Mouse (Mus musculus) monocyte, adult 5-6 weeks (primary cell): Measurements from ENCODE around the gene A030005K14Rik. TPM values are rescaled to one million over a fixed set of nuclear protein-coding genes. Genes with fewer than 3 reads are reported as not detected.

Experiments
- ATAC-seq: fragments of 153-309, 156-312 bp; replicated peaks from 2 replicates; pipeline ENCODE4 v1.8.0; 2017; ENCODE audit warnings: mild to moderate bottlenecking; ENCODE audit not compliant: low TSS enrichment, insufficient number of reproducible peaks, severe bottlenecking, poor library complexity, low FRiP score
- total RNA-seq: library from RNA; stranded (forward); fragments of 200-1000, 200-491, 200-594 nt; gene quantifications from 3 replicates; pipeline ENCODE4 v1.2.3, GENCODE M21; 2017

A030005K14Rik gene
- total RNA-seq, 1 experiment from 2014 or later: not detected

DNA sequence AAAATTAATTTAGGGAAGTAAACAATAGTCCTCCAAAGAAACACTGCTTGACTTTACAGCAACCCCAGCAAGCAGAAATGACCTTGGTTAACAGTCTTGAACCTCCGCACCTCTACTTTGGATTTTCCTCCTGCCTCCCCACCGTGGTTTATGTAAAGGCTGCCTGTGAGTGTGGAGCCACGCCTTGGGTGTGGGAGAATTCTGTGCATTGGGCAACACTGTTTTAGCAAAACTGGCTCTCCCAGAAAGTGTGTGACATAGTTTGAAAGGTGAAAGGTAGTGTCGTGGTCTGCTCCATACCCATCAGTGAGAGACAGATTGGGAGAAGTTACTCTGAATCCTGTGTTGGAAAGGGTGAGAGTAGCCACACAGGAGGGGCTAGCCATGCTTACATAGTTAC lies 20.1 kb downstream of the A030005K14Rik start:
- ATAC-seq: no peak

DNA sequence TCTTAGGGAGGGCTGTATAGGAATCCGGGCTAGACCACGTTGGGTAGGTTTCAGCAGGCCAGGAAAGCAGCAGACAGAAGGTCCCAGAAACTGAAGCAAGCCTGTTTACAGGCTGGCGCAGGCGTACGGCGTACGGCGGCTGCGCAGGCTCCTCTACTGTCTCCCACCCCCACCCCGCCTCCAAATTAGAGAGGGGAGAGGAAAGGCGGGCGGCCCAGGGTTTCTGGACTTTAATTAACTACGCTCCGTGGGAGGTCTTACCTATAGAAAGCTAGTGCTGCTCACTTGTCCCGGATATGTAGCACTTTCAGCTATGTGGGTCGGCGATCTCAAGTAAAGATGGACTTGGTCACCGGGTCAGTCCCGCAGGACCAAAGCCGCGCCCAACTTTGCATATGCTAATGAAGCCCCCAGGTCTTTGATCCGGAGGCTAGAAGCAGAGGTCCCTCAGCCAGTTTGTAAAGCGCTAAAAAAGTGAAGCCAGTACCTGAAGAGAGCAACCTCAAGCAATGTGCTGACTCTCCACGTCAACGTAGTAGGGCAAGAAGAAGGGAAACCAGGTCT lies 21.0 kb downstream of the A030005K14Rik start, which contains the start of gene Slc19a3:
Gene Slc19a3 (minus strand): TSS at position 340 of the 564 bp plus-strand sequence.
- ATAC-seq: no peak

DNA sequence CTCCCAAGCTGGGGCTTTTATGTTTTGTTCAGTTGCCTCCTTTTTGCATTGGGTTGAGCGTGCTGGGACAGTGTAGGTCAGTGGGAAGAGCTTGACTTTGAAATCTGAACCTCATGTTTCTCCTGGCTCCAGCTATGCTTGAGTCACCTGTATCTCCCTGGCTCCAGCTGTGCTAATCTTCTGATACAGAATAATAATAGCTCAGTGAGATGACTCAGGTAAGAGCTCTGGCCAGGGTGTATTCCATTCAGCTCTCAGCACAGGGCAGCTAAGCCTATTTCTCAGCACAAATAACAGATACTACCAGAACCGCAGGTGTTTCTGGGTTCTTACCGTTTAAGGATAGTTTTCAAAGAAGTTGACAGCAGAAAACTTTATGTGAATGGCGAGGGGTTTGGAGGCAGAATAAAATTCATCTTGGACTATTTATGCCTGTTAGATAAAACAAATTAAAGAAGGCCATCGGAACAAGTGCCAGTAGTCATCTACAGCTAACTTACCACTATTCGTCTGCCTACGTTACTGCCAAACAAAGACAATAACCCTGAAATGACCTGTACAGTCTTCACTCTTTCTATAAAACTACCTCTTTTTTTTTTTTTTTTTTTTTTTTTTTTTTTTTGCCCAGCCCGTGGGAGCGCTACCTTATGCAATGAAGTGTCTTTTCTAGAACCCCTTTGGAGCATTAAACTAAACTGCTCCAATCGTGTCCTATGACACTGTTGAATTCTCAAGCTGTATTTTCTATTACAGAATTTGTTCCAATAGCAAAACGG lies 22.1 kb downstream of the A030005K14Rik start:
- no peak for ATAC-seq

DNA sequence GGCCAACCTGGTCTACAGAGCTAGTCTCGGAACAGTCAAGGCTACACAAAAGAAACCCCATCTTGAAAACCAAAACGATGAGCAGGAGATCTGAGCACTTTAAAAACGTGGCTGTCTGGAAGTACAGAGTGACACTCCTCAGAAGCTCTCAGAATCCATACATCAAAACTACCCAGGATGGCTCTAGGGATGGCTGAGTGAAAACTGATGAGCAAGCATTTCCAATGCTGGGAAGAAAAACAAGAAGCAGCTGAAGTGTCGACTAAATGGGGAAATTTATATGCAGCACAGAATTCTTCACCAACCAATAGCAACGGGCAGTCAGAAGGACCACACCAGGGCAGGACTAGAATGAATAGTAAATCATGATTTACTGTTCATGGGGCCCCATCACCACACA lies 24.7 kb downstream of the A030005K14Rik start:
- no peak for ATAC-seq

DNA sequence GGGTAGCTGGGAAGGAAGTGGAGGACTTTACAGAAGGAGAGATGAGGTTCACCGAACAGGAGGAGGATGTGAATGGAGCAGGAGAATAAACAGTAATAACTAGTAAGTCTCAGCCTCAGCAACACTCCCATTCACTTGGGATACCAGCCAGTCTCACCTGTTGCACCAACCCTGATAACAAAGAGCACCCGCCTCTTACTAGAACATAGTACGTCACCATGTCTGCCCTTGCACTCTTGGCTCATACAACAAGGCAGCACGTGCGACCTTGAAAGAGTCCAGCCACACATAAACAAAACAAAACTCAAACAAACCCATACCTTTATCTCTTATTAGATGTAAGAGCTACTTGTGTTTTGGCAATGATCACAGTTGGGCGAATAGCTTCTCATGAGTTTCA lies 26.7 kb downstream of the A030005K14Rik start:
- no peak for ATAC-seq

DNA sequence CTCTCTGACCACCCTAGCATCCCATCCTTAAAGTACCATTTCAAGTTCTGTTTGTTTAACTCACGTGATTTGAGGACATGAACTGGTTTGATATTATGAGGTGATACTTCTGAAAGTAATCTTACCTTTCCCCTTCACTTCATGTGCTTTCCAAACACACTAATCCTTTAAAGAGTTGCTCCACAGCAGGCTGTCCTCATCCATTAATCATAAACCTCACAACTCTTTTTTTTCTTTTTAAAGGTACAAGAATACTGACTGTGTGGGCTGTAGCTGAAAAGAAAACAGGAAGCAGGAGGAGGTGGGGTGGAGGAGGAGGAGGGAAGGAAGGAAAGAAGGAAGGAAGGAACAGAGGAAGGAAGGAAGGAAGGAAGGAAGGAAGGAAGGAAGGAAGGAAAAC lies 27.2 kb downstream of the A030005K14Rik start:
- ATAC-seq: no peak

DNA sequence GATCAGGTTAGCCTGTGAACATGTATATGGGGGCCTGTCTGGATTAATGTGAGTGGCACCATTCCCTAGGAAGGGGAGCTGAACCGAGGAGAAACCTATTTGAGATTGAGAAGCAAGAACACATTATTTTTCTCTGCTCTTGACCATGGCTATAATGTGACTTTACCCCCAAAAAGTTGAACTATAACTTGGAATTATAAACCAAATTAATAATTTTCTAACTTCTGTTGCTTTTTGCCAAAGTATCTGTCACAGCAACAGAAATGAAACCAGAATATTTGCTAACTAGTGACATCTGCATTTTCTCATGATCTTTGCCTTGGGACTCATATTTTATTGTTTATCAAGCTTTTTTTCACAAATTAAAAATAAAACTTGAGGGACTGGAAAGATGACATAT lies 42.6 kb downstream of the A030005K14Rik start:
- ATAC-seq: no peak

DNA sequence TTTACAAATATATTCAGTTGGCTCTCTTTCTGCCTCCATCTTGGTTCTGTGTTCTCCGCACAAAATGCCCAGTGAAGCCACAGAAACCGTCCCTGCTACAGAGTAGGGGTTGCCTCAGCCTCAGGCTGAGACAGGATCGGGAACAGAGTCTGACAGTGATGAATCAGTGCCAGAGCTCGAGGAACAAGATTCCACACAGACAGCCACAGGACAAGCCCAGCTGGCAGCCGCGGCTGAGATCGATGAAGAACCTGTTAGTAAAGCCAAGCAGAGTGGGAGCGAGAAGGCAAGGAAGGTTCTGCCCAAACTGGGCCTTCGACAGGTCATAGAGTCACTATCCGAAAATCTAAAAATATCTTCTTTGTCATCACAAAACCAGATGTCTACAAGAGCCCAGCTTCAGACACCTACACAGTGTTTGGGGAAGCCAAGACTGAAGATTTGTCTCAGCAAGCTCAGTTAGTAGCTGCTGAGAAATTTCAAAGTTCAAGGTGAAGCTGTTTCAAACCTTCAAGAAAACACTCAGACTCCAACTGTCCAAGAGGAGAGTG lies 43.8 kb downstream of the A030005K14Rik start:
- ATAC-seq: no peak

DNA sequence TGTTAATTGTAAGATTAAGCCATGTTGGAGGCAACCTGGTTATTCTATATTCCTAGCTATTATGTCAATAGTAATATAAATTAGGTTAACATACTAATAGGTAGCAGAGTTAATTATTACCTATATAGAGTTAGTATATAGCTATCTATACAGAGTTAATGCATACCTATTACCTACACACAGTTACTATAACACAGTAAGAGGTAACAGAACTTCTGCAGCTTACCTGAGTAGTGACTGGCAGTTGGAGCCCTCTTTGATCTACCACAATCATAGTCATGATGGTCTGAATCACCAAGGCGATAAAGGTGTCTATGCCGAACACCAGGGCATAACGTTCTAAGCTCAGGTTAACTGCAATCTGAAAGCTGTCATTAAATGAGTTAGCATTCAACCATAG lies 44.7 kb downstream of the A030005K14Rik start:
- ATAC-seq: no peak

Other genes with a start within 250 kb of the A030005K14Rik start
- 48.1 to 56.6 TPM (median 55.5 TPM) in 3 replicates for gene Agfg1, start 219.9 kb downstream of the A030005K14Rik start, total RNA-seq
- 0.58 TPM in 1 of 3 replicates, not detected in the others for gene A030005L19Rik, start 146.1 kb downstream of the A030005K14Rik start, total RNA-seq
- not detected in 3 replicates for gene A030014E15Rik, start 134.5 kb downstream of the A030005K14Rik start, total RNA-seq
- not detected in 3 replicates for gene Gm6217, start 128.0 kb downstream of the A030005K14Rik start, total RNA-seq
- not detected in 3 replicates for gene A030003K21Rik, start 116.0 kb downstream of the A030005K14Rik start, total RNA-seq
- gene Gm7544, start 103.4 kb downstream of the A030005K14Rik start, total RNA-seq: not detected in 3 replicates
- not detected in 3 replicates for gene Gm47955, start 99.1 kb downstream of the A030005K14Rik start, total RNA-seq
- gene Gm47959, start 58.8 kb downstream of the A030005K14Rik start, total RNA-seq: not detected in 3 replicates
- not detected in 3 replicates for gene Slc19a3, start 20.9 kb downstream of the A030005K14Rik start, total RNA-seq
- not detected in 3 replicates for gene Krtap28-10, start 16.9 kb downstream of the A030005K14Rik start, total RNA-seq
- gene Gm47969, start 14.4 kb downstream of the A030005K14Rik start, total RNA-seq: not detected in 3 replicates
- gene Krtap28-13, start 1.6 kb upstream of the A030005K14Rik start, total RNA-seq: not detected in 3 replicates
- not detected in 3 replicates for gene Ccl20, start 57.4 kb upstream of the A030005K14Rik start, total RNA-seq
- not detected in 3 replicates for gene Daw1, start 100.4 kb upstream of the A030005K14Rik start, total RNA-seq